ENCODE assay signal across 9 mouse cellular contexts in the genomic region with DNA sequence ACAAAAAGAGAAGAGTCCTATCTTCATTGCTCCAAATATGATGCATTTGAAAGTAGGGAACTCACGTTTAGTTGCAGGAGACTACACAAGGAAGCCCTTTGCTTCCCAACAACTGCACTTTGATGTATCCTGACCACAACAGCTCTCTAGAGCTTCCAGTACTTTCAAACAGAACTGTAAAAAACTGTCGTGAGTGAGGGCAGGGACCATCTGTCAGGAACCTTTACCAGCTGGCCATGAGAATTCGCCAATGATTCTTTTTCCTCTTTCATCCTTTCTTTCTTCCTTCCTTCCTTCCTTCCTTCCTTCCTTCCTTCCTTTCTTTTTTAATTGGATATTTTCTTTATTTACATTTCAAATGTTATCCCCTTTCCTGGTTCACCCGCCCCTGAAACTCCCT.
"Had no signal": no experiment of that assay in that cellular context is flagged by ENCODE, and none has a peak within 500 bp of the region (broad histone marks: within the 10 kb centered on the region; RNA-seq: fewer than 3 reads in every experiment).

No protein-coding gene starts in this region.

- H3K27ac ChIP-seq: liver, embryonic 13.5 days had no signal

- H3K4me3 ChIP-seq: liver, embryonic 13.5 days had no signal

- DNase-seq: kidney, postnatal 14 days; kidney, postnatal 4 days; liver, embryonic 13.5 days; lung, adult 2 months; lung, postnatal 14 days; lung, postnatal 4 days; midbrain, embryonic 14.5 days; thymus, adult 18-20 months; thymus, postnatal 36 days had no signal
